Mouse (Mus musculus): ENCODE results near the gene Hsd11b2. TPM values are rescaled to one million over a fixed set of nuclear protein-coding genes. Genes with fewer than 3 reads are reported as not detected.

Hsd11b2 gene
- polyA plus RNA-seq, 1 experiment, result 0.90 TPM

DNA sequence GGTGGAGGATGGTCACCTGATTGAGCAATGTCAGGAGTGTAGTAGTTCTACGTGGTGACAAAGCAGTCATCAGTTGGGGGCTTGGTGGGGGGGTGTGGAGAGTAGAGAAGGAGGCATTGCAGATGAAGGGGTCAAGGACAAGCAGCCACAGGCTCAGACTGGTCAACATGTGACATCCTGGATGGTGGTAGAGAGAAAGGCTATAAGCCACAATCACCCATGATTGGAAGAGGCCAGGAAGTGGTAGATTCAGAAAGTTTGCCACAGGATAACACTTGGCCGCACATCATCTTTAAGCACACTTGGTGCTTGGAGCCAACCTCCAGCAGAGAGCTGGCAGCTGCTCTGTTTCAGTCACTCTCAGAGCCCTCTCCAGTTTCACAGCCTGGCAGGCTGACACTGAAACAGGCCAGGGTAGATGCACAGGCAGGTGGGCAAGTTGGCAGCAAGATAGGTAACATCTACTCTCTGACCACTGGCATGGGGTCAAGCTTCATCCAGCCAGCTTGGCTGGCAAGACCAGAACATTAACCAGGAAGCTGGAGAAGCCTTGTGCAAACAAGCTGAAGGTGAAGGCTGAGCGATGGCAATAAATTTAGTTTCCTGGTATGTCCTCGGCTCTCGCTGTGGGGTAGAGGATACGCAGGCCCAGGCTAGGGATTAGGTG, 18.6 kb downstream of the Hsd11b2 start:
- DNase-seq, result no peak
- 95% methylated on average over 6 of the region's 6 CpGs for WGBS
- TF ChIP-seq CTCF (IDR thresholded peaks at IDR 0.05; ENCODE audit: borderline replicate concordance, control insufficient read depth, extremely low read depth, insufficient read depth, low read length, poor library complexity), result no peak
- no peaks in the 10 kb centered on the region for H3K27me3 ChIP-seq (ENCODE audit: control insufficient read depth, insufficient read depth, low read length)
- H3K36me3 ChIP-seq (ENCODE audit: control insufficient read depth, insufficient read depth, low read length), result peaks cover 29% of the 10 kb centered on the region; the same call in 1 of the 2 replicates
- H3K4me3 ChIP-seq (ENCODE audit: control insufficient read depth, insufficient read depth, low read length), result no peak overlapping the region
- no peak overlapping the region for H3K27ac ChIP-seq (ENCODE audit: control insufficient read depth, insufficient read depth, low read length)
- H3K4me1 ChIP-seq (replicated peaks; ENCODE audit: control insufficient read depth, insufficient read depth, low read length), result no peaks in the 10 kb centered on the region

DNA sequence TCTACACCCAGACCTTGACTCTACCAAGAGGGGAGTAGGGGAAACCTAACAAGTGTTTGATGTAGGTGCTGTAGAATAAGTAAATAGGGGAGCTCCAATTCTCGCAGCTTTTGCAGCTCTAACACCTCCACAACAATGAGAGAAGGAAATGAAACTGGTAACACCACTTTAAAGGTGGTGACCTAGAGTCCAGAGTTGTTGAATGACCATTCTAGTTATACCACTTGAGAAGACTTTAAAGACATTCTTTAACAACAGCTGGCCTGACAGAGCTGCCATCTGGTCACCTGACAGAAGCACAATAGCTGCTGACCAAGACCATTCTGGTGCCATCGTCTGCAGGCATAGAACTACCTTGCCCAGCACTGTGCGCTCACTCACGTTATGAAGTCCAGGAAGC, 20.4 kb downstream of the Hsd11b2 start:
- TF ChIP-seq CTCF (IDR thresholded peaks at IDR 0.05; ENCODE audit: borderline replicate concordance, control insufficient read depth, extremely low read depth, insufficient read depth, low read length, poor library complexity), result no peak
- no peak for TF ChIP-seq POLR2A (IDR thresholded peaks at IDR 0.05; ENCODE audit: control insufficient read depth, extremely low read depth, insufficient read depth, low read length, poor library complexity)
- H3K27ac ChIP-seq (ENCODE audit: control insufficient read depth, insufficient read depth, low read length), result no peak overlapping the region
- H3K4me1 ChIP-seq (replicated peaks; ENCODE audit: control insufficient read depth, insufficient read depth, low read length), result no peaks in the 10 kb centered on the region
- H3K36me3 ChIP-seq (ENCODE audit: control insufficient read depth, insufficient read depth, low read length), result peaks cover 29% of the 10 kb centered on the region; the same call in 1 of the 2 replicates
- no peak for DNase-seq
- H3K27me3 ChIP-seq (ENCODE audit: control insufficient read depth, insufficient read depth, low read length), result no peaks in the 10 kb centered on the region
- WGBS, result 96% methylated on average over 4 of the region's 4 CpGs
- H3K4me3 ChIP-seq (ENCODE audit: control insufficient read depth, insufficient read depth, low read length), result no peak overlapping the region

DNA sequence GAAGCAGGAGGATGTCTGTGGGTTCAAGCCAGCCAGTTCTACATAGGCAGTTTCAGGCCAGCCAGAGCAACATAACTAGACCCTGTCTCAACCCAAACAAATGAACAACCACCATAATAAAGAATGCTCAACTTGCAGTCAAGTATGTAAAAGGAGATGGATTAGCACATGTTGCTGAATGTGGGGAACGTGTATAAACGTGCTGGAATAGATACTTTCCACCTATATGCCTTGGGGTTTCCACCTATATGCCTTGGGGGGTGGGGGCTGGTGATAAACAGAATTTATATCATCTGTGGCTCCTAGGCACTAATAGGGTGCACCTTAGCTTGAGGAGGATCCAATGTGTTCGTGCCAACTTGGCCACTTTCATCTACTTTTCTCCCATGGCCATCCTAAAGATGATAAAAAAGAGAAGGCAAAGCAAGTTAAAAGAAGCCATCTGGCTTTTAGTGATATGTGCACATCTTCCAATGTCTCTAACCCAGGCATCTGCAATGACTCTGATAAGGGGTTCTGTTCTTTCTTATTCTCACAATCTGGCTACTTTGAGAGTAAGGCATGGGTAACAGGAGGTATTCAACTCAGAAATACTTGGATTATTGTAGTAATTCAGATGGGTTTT, 23.6 kb downstream of the Hsd11b2 start:
- WGBS, result 91% methylated on average over 3 of the region's 3 CpGs
- DNase-seq, result no peak
- no peaks in the 10 kb centered on the region for H3K27me3 ChIP-seq (ENCODE audit: control insufficient read depth, insufficient read depth, low read length)
- H3K27ac ChIP-seq (ENCODE audit: control insufficient read depth, insufficient read depth, low read length), result no peak overlapping the region
- no peak overlapping the region for H3K4me3 ChIP-seq (ENCODE audit: control insufficient read depth, insufficient read depth, low read length)
- no peaks in the 10 kb centered on the region for H3K4me1 ChIP-seq (replicated peaks; ENCODE audit: control insufficient read depth, insufficient read depth, low read length)
- TF ChIP-seq POLR2A (IDR thresholded peaks at IDR 0.05; ENCODE audit: control insufficient read depth, extremely low read depth, insufficient read depth, low read length, poor library complexity) (no peak), CTCF (IDR thresholded peaks at IDR 0.05; ENCODE audit: borderline replicate concordance, control insufficient read depth, extremely low read depth, insufficient read depth, low read length, poor library complexity) (no peak)
- peaks cover 17% of the 10 kb centered on the region; the same call in 1 of the 2 replicates for H3K36me3 ChIP-seq (ENCODE audit: control insufficient read depth, insufficient read depth, low read length)

DNA sequence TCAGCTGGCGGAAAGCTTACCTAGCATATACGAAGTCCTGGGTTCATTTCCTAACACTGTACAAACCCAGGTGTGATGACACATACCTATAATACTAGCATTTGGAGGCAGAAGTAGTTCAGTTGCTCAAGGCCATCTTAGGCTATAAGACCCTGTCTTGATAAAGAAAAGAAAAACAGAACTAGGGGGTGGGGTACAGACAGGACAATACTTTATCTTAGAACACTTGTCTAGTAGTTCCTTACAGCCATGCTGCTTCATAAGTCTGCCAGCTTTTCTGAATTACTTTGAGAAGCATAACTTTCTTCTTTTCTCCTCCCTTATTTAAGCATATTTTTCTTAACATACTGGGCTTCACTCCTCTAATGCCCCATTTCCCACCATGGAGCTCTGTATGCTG, 24.3 kb downstream of the Hsd11b2 start:
- H3K27me3 ChIP-seq (ENCODE audit: control insufficient read depth, insufficient read depth, low read length), result no peaks in the 10 kb centered on the region
- H3K4me3 ChIP-seq (ENCODE audit: control insufficient read depth, insufficient read depth, low read length), result no peak overlapping the region
- DNase-seq, result no peak
- WGBS, result 96% methylated on average over 2 of the region's 2 CpGs
- H3K27ac ChIP-seq (ENCODE audit: control insufficient read depth, insufficient read depth, low read length), result no peak overlapping the region
- TF ChIP-seq POLR2A (IDR thresholded peaks at IDR 0.05; ENCODE audit: control insufficient read depth, extremely low read depth, insufficient read depth, low read length, poor library complexity) (no peak), CTCF (IDR thresholded peaks at IDR 0.05; ENCODE audit: borderline replicate concordance, control insufficient read depth, extremely low read depth, insufficient read depth, low read length, poor library complexity) (no peak)
- H3K4me1 ChIP-seq (replicated peaks; ENCODE audit: control insufficient read depth, insufficient read depth, low read length), result no peaks in the 10 kb centered on the region
- peaks cover 13% of the 10 kb centered on the region; the same call in 1 of the 2 replicates for H3K36me3 ChIP-seq (ENCODE audit: control insufficient read depth, insufficient read depth, low read length)

DNA sequence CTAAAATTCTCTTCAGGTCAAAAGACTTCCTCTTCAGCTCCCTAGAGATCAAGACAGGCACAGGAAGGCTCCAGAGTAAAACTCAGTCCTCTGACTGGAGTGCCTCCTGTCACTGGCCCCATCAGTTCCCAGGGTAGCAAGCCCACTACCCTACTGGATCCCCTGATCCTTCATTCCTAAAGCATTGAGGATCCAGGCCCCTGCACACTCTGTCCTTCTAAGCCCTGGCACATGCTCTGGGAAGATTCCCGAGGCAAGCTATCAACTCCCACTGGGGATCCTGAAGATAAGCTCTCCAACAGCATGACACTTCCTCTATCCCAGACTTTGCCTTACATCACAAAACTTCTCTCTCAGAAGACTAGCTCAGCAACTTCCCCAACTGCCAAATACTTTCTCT, 25.1 kb downstream of the Hsd11b2 start:
- H3K4me1 ChIP-seq (replicated peaks; ENCODE audit: control insufficient read depth, insufficient read depth, low read length), result no peaks in the 10 kb centered on the region
- no peak overlapping the region for H3K27ac ChIP-seq (ENCODE audit: control insufficient read depth, insufficient read depth, low read length)
- WGBS, result 58% methylated on average over 1 of the region's 1 CpGs
- H3K27me3 ChIP-seq (ENCODE audit: control insufficient read depth, insufficient read depth, low read length), result no peaks in the 10 kb centered on the region
- H3K4me3 ChIP-seq (ENCODE audit: control insufficient read depth, insufficient read depth, low read length), result no peak overlapping the region
- TF ChIP-seq POLR2A (IDR thresholded peaks at IDR 0.05; ENCODE audit: control insufficient read depth, extremely low read depth, insufficient read depth, low read length, poor library complexity) (no peak), CTCF (IDR thresholded peaks at IDR 0.05; ENCODE audit: borderline replicate concordance, control insufficient read depth, extremely low read depth, insufficient read depth, low read length, poor library complexity) (no peak)
- peaks cover 4% of the 10 kb centered on the region; the same call in 1 of the 2 replicates for H3K36me3 ChIP-seq (ENCODE audit: control insufficient read depth, insufficient read depth, low read length)
- no peak for DNase-seq

DNA sequence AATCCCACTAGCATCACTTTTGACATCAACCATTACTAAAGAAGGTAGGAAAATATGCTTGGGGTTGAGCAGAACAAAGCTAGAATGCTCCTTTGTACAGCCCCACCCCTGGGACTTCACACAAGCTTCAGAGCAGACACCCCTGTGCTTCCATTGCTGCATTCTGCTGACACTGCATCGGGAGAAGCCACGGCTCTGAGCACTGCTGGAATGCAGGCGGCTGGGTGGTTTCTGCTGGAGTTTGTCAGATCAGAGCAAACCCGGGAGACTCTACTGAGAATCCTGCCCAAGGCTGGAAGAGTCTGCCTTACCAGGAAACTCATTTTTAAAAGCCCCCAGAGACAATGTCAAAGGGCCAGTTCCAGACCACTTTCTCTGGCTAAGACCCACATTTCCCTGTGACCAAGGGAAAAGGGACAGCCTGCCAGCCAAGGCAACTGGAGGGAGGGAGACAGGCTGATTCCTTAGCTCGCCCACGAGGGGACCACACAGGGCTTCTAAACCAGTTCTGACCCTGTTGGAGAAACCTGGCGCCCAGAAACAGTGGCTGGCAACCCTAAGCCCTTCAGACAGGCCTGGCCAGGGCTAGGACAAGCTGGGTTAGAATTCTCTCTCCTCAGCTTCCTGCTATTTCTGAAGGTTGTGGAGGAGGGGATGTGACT, 26.1 kb downstream of the Hsd11b2 start:
- no peaks in the 10 kb centered on the region for H3K36me3 ChIP-seq (ENCODE audit: control insufficient read depth, insufficient read depth, low read length)
- H3K4me3 ChIP-seq (ENCODE audit: control insufficient read depth, insufficient read depth, low read length), result no peak overlapping the region
- no peak for DNase-seq
- H3K27ac ChIP-seq (ENCODE audit: control insufficient read depth, insufficient read depth, low read length), result no peak overlapping the region
- H3K4me1 ChIP-seq (replicated peaks; ENCODE audit: control insufficient read depth, insufficient read depth, low read length), result no peaks in the 10 kb centered on the region
- H3K27me3 ChIP-seq (ENCODE audit: control insufficient read depth, insufficient read depth, low read length), result no peaks in the 10 kb centered on the region
- TF ChIP-seq POLR2A (IDR thresholded peaks at IDR 0.05; ENCODE audit: control insufficient read depth, extremely low read depth, insufficient read depth, low read length, poor library complexity) (no peak), CTCF (IDR thresholded peaks at IDR 0.05; ENCODE audit: borderline replicate concordance, control insufficient read depth, extremely low read depth, insufficient read depth, low read length, poor library complexity) (no peak)
- 88% methylated on average over 7 of the region's 7 CpGs for WGBS

Measured in thymus, adult 2 months (tissue).